Mouse (Mus musculus) adrenal gland, adult 8-10 months (tissue): Measurements from ENCODE around the gene Vmn2r72. TPM values are rescaled to one million over a fixed set of nuclear protein-coding genes. Genes with fewer than 3 reads are reported as not detected.

Source experiments
- DNase-seq: peaks from one replicate; pipeline ENCODE4 v3.0.0; 2022
- total RNA-seq, 4 experiments: library from RNA; stranded (reverse); gene quantifications; 2 replicates each; pipeline ENCODE4 v1.2.4; 2022

The Vmn2r72 gene
- not detected for total RNA-seq

GRCm38 (mm10) chr7:85754997-85755396 is at the start of gene Vmn2r72:
TSS of gene Vmn2r72 (minus strand) at chr7:85755097.
- no peak for DNase-seq

Other genes with a start within 250 kb of the Vmn2r72 start
- not detected for gene Vmn2r71, start 192.0 kb downstream of the Vmn2r72 start, total RNA-seq
- not detected for gene Vmn2r70, start 185.9 kb downstream of the Vmn2r72 start, total RNA-seq
- gene Vmn2r73, start 121.2 kb upstream of the Vmn2r72 start, total RNA-seq, result not detected
- gene Vmn2r74, start 206.5 kb upstream of the Vmn2r72 start, total RNA-seq, result not detected